Mouse (Mus musculus) kidney, postnatal 10 days (tissue): ENCODE measurements at regions not wholly inside any gene's neighbourhood (a gene's known extent, or its start where the extent isn't known, plus 50 kb on each side); places are given as distances from the start of the nearest gene placed in this dataset.
"Not testable (repeated sequence)": the region's sequence is repeated elsewhere in the genome, so short reads cannot be mapped to it uniquely, and the experiment has no call there.

Source experiments
- DNase-seq: peaks from one replicate; pipeline ENCODE4 v3.0.0; 2021; ENCODE audit warnings: mixed read lengths

GRCm38 (mm10) chr4:23823516-23823915 is 672.7 kb upstream of the Mms22l start:
- DNase-seq: no peak

GRCm38 (mm10) chr4:23826885-23827284 is 669.4 kb upstream of the Mms22l start:
- no peak for DNase-seq

- no peak for DNase-seq
Measured at GRCm38 (mm10) chr4:23832385-23833164, 663.7 kb upstream of the Mms22l start.

GRCm38 (mm10) chr4:23843609-23844287 is 652.5 kb upstream of the Mms22l start:
- DNase-seq: no peak

GRCm38 (mm10) chr4:23844288-23844971 is 651.8 kb upstream of the Mms22l start:
- DNase-seq: no peak

GRCm38 (mm10) chr4:23845263-23845662 is 651.0 kb upstream of the Mms22l start:
- no peak for DNase-seq

GRCm38 (mm10) chr4:23850640-23851039 is 645.6 kb upstream of the Mms22l start:
- no peak for DNase-seq

- no peak for DNase-seq
Measured at GRCm38 (mm10) chr4:23862437-23862836, 633.8 kb upstream of the Mms22l start.

- DNase-seq: peak; percentile 4
Measured at GRCm38 (mm10) chr4:23880007-23880406, 616.2 kb upstream of the Mms22l start.

GRCm38 (mm10) chr4:23913396-23913795 is 582.9 kb upstream of the Mms22l start:
- no peak for DNase-seq

- DNase-seq: no peak
Measured at GRCm38 (mm10) chr4:23913822-23914221, 582.4 kb upstream of the Mms22l start.

- no peak for DNase-seq
Measured at GRCm38 (mm10) chr4:23914423-23914822, 581.8 kb upstream of the Mms22l start.

- no peak for DNase-seq
Measured at GRCm38 (mm10) chr4:23921520-23921919, 574.7 kb upstream of the Mms22l start.

- DNase-seq: no peak
Measured at GRCm38 (mm10) chr4:23954140-23954539, 542.1 kb upstream of the Mms22l start.

GRCm38 (mm10) chr4:23982193-23982592 is 514.1 kb upstream of the Mms22l start:
- not testable (repeated sequence) for DNase-seq

GRCm38 (mm10) chr4:23982790-23983451 is 513.3 kb upstream of the Mms22l start:
- DNase-seq: peak; percentile 23

GRCm38 (mm10) chr4:23983452-23983805 is 512.8 kb upstream of the Mms22l start:
- DNase-seq: no peak

GRCm38 (mm10) chr4:23984005-23984404 is 512.2 kb upstream of the Mms22l start:
- DNase-seq: no peak

GRCm38 (mm10) chr4:23985956-23986355 is 510.3 kb upstream of the Mms22l start:
- no peak for DNase-seq

GRCm38 (mm10) chr4:23993823-23994222 is 502.4 kb upstream of the Mms22l start:
- no peak for DNase-seq

GRCm38 (mm10) chr4:23994261-23994965 is 501.8 kb upstream of the Mms22l start:
- DNase-seq: no peak

GRCm38 (mm10) chr4:24006257-24006955 is 489.8 kb upstream of the Mms22l start:
- DNase-seq: no peak
